Mouse (Mus musculus) heart, embryonic 10.5 days (tissue): ENCODE data around the gene Ssxb6. TPM values are rescaled to one million over a fixed set of nuclear protein-coding genes. Genes with fewer than 3 reads are reported as not detected.
"Not testable (repeated sequence)": the region's sequence is repeated elsewhere in the genome, so short reads cannot be mapped to it uniquely, and the experiment has no call there.

Source experiments
- DNase-seq: peaks from one replicate; pipeline ENCODE4 v3.0.0-alpha.2; 2017; ENCODE audit warnings: low spot score
- H3K27ac ChIP-seq: fragments of 300-500 bp; sonication (generic); 2 replicates; pipeline ENCODE4 v1.5.1; 2016; ENCODE audit warnings: mild to moderate bottlenecking
- H3K27me3 ChIP-seq: fragments of 300-500 bp; sonication (generic); 2 replicates; pipeline ENCODE4 v1.6.1; 2016; ENCODE audit warnings: mild to moderate bottlenecking; ENCODE audit not compliant: poor library complexity, insufficient read depth, severe bottlenecking
- H3K36me3 ChIP-seq: fragments of 300-500 bp; sonication (generic); 2 replicates; pipeline ENCODE4 v1.6.1; 2016; ENCODE audit warnings: mild to moderate bottlenecking, moderate library complexity
- H3K4me1 ChIP-seq: fragments of 300-500 bp; sonication (generic); 2 replicates; pipeline ENCODE4 v1.6.1; 2016; ENCODE audit warnings: mild to moderate bottlenecking
- H3K4me3 ChIP-seq: fragments of 300-500 bp; sonication (generic); 2 replicates; pipeline ENCODE4 v1.5.1; 2016; ENCODE audit warnings: mild to moderate bottlenecking, moderate library complexity
- H3K9me3 ChIP-seq: fragments of 300-500 bp; sonication (generic); 2 replicates; pipeline ENCODE4 v1.6.1; 2016; ENCODE audit warnings: mild to moderate bottlenecking, moderate library complexity
- WGBS: fragments of 180-500 bp; shearing (Covaris S2); methylation state at CpG from one replicate; pipeline ENCODE4 v1.1.7; 2016; 5-methylcytosine and 5-hydroxymethylcytosine counted together
- polyA plus RNA-seq: library from polyadenylated mRNA; unstranded; fragments of >200 nt; fragmentation: Nextera tagmentation; extraction: Ambion mirVana; gene quantifications from 2 replicates; pipeline ENCODE4 v1.2.1, GENCODE M21; 2016

Gene Ssxb6
- not detected in 2 replicates for polyA plus RNA-seq

- H3K4me3 ChIP-seq, H3K4me1 ChIP-seq, H3K36me3 ChIP-seq, H3K9me3 ChIP-seq, H3K27ac ChIP-seq, H3K27me3 ChIP-seq, DNase-seq: not testable (repeated sequence)
- 57% methylated on average over 4 of the region's 4 CpGs for WGBS
These were observed at the start of gene Ssxb6 for GRCm38 (mm10) chrX:8548155-8548554. TSS of gene Ssxb6 (minus strand) at chrX:8548255.

DNA sequence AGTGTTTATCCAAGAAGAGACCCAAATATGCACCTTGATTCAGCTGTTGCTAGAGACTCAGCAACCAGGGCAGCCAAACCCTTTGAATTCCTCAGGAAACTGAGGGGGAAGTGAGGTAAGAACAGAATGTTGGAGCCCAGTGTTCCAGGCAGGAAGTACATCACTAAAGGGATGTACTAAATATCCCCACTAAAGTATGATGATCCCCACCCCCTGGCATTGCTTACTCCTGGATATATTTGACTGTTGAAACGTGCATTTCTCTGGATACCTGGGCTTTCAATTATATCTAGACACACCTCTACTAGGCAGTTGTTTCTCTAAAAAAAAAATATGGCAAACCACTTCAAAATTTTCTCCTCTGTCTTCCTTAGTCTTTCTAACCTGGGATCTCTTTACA lies 43.7 kb upstream of the Ssxb6 start, which contains the start of gene Ssxb3:
Gene Ssxb3 (minus strand): TSS at position 101 of the 400 bp plus-strand sequence.
- not testable (repeated sequence) for H3K36me3 ChIP-seq, DNase-seq, H3K4me1 ChIP-seq, H3K27ac ChIP-seq, H3K9me3 ChIP-seq, H3K4me3 ChIP-seq, H3K27me3 ChIP-seq
- WGBS, result 33% methylated on average over 1 of the region's 1 CpGs

- H3K27me3 ChIP-seq, result no peaks in the 10 kb centered on the region
- no peak within 1 kb of the TSS for H3K27ac ChIP-seq
- H3K36me3 ChIP-seq, result no peaks in the 10 kb centered on the region
- 76% methylated on average over 2 of the region's 2 CpGs for WGBS
- no peak within 1 kb of the TSS for H3K4me3 ChIP-seq
- H3K9me3 ChIP-seq, result no peaks in the 10 kb centered on the region
- H3K4me1 ChIP-seq, result no peaks in the 10 kb centered on the region
- no peak for DNase-seq
These were observed 23.2 kb downstream of the Ssxb6 start, which contains the start of gene Gm14459 for GRCm38 (mm10) chrX:8524854-8525253. TSS of gene Gm14459 (minus strand) at chrX:8524954.

Other genes starting within 250 kb of the Ssxb6 start
- not detected in 2 replicates for gene Ssxb10, start 220.8 kb downstream of the Ssxb6 start, polyA plus RNA-seq
- not detected in 2 replicates for gene Ssxb9, start 181.3 kb downstream of the Ssxb6 start, polyA plus RNA-seq
- not detected in 2 replicates for gene Ssxb1, start 134.9 kb downstream of the Ssxb6 start, polyA plus RNA-seq
- not detected in 2 replicates for gene Ssxb2, start 86.5 kb downstream of the Ssxb6 start, polyA plus RNA-seq
- not detected in 2 replicates for gene Gm14459, start 23.3 kb downstream of the Ssxb6 start, polyA plus RNA-seq
- gene Ssxb3, start 43.6 kb upstream of the Ssxb6 start, polyA plus RNA-seq, result not detected in 2 replicates
- gene Ssxb8, start 142.6 kb upstream of the Ssxb6 start, polyA plus RNA-seq, result not detected in 2 replicates
- not detected in 2 replicates for gene Ssx9, start 200.2 kb upstream of the Ssxb6 start, polyA plus RNA-seq